In genomic region chr1:167268360-167269063, GRCm38 (mm10) we compare ENCODE assay signal across 14 mouse cellular contexts. TPM values are rescaled to one million over a fixed set of nuclear protein-coding genes. Genes with fewer than 3 reads are reported as not detected.
DNase-seq lines count a peak whose midpoint lies in the region; ATAC-seq and TF ChIP-seq lines count a peak whose summit lies in the region.
"Had no signal": no experiment of that assay in that cellular context is flagged by ENCODE, and none has a peak within 500 bp of the region (broad histone marks: within the 10 kb centered on the region; RNA-seq: fewer than 3 reads in every experiment).

No protein-coding gene starts in this region.

- no peaks in the 10 kb centered on the region for H3K36me3 ChIP-seq in heart, postnatal 0 days (replicated peaks; ENCODE audit: control insufficient read depth, insufficient read depth, low read length)
- peaks cover 14 to 70% of the 10 kb centered on the region in 2 experiments for H3K36me3 ChIP-seq in CH12.LX (replicated peaks in 1 of 2; ENCODE audit: control insufficient read depth in 1 of 2, insufficient read depth in 1 of 2, low read length in 1 of 2)
- H3K36me3 ChIP-seq in embryonic facial prominence, embryonic 10.5 days (replicated peaks), result peaks cover 26% of the 10 kb centered on the region
- H3K36me3 ChIP-seq in liver, postnatal 0 days (replicated peaks; ENCODE audit: insufficient read depth, low read length), result no peaks in the 10 kb centered on the region
- H3K36me3 ChIP-seq in forebrain, embryonic 11.5 days (ENCODE audit: control insufficient read depth, insufficient read depth, low read length), result no peaks in the 10 kb centered on the region
- H3K36me3 ChIP-seq: midbrain, embryonic 12.5 days had no signal

- DNase-seq in heart, postnatal 0 days (ENCODE audit: low spot score), result no peak
- no peak for DNase-seq in heart, postnatal 14 days
- no peak for DNase-seq in CH12.LX (ENCODE audit: extremely low read depth)
- no peak for DNase-seq in embryonic facial prominence, embryonic 10.5 days (ENCODE audit: low spot score)
- DNase-seq in liver, postnatal 0 days, result no peak
- DNase-seq in cerebellum, adult 11 months, result no peak
- DNase-seq in frontal cortex, postnatal 36 days (ENCODE audit: low spot score in 2 of 2), result no peak
- no peak for DNase-seq in forebrain, embryonic 11.5 days (ENCODE audit: low spot score)
- DNase-seq: adrenal gland, postnatal 25 days; cerebellum, postnatal 36 days; spleen, adult 18-20 months had no signal

- no peak for ATAC-seq in heart, postnatal 0 days (ENCODE audit: insufficient read depth, low read depth)
- ATAC-seq in liver, postnatal 0 days, result no peak
- ATAC-seq in forebrain, embryonic 11.5 days (replicated peaks; ENCODE audit: low FRiP score), result no peak
- ATAC-seq: forebrain, embryonic 14.5 days; hindbrain, embryonic 16.5 days had no signal

- TF ChIP-seq CTCF in heart, postnatal 0 days (IDR thresholded peaks at IDR 0.05; ENCODE audit: low read depth), result no peak
- TF ChIP-seq CTCF in CH12.LX (conservative IDR thresholded peaks at IDR 0.05 in 1 of 2, IDR thresholded peaks at IDR 0.05 in 1 of 2; ENCODE audit: low read depth in 2 of 2, low read length in 2 of 2), result no peak
- TF ChIP-seq CTCF in liver, postnatal 0 days (IDR thresholded peaks at IDR 0.05; ENCODE audit: low read depth), result no peak

- peak overlapping the region; percentile 35; the same call in 1 of the 2 replicates for H3K9ac ChIP-seq in heart, postnatal 0 days (replicated peaks; ENCODE audit: low read depth, low read length)
- peak overlapping the region; percentile 60 for H3K9ac ChIP-seq in CH12.LX (ENCODE audit: insufficient read depth, low read depth)
- H3K9ac ChIP-seq in liver, postnatal 0 days (replicated peaks), result peak overlapping the region; percentile 12; the same call in 1 of the 2 replicates
- H3K9ac ChIP-seq in forebrain, embryonic 11.5 days (ENCODE audit: low read length), result no peak overlapping the region
- H3K9ac ChIP-seq: midbrain, embryonic 12.5 days had no signal

- in situ Hi-C loops in CH12.LX (cut with MboI; ENCODE audit: low pct_ligation_motif_present, low pct_unique_long_range_greater_than_20kb, low sequenced_read_pairs), result no loop called here

- no peaks in the 10 kb centered on the region for H3K27me3 ChIP-seq in heart, postnatal 0 days (ENCODE audit: control insufficient read depth, insufficient read depth, low read length)
- H3K27me3 ChIP-seq in CH12.LX (replicated peaks), result no peaks in the 10 kb centered on the region
- no peaks in the 10 kb centered on the region for H3K27me3 ChIP-seq in embryonic facial prominence, embryonic 10.5 days (replicated peaks; ENCODE audit: low read depth, poor library complexity, severe bottlenecking)
- H3K27me3 ChIP-seq in liver, postnatal 0 days (ENCODE audit: insufficient read depth, low read length), result no peaks in the 10 kb centered on the region
- no peaks in the 10 kb centered on the region for H3K27me3 ChIP-seq in forebrain, embryonic 11.5 days (ENCODE audit: control insufficient read depth, insufficient read depth, low read length)
- H3K27me3 ChIP-seq: midbrain, embryonic 12.5 days had no signal

- no peak overlapping the region for H3K4me2 ChIP-seq in heart, postnatal 0 days (ENCODE audit: low read depth, low read length)
- peak overlapping the region; percentile 83 for H3K4me2 ChIP-seq in CH12.LX (ENCODE audit: insufficient read depth, low read depth, poor library complexity, severe bottlenecking)
- peak overlapping the region; percentile 55; the same call in 1 of the 2 replicates for H3K4me2 ChIP-seq in liver, postnatal 0 days (ENCODE audit: low read depth, low read length)
- no peak overlapping the region for H3K4me2 ChIP-seq in forebrain, embryonic 11.5 days (ENCODE audit: low read depth, low read length, severe bottlenecking)

- peaks cover 54% of the 10 kb centered on the region for H3K4me1 ChIP-seq in heart, postnatal 0 days (ENCODE audit: control insufficient read depth, insufficient read depth)
- H3K4me1 ChIP-seq in CH12.LX (ENCODE audit: control insufficient read depth in 1 of 2, insufficient read depth in 2 of 2), result peaks cover 38 to 76% of the 10 kb centered on the region in 2 experiments
- H3K4me1 ChIP-seq in embryonic facial prominence, embryonic 10.5 days, result peaks cover 60% of the 10 kb centered on the region
- peaks cover 56% of the 10 kb centered on the region for H3K4me1 ChIP-seq in liver, postnatal 0 days (ENCODE audit: insufficient read depth)
- H3K4me1 ChIP-seq in forebrain, embryonic 11.5 days (replicated peaks; ENCODE audit: control insufficient read depth, insufficient read depth, low read length), result peaks cover 15% of the 10 kb centered on the region

- H3K9me3 ChIP-seq in heart, postnatal 0 days (replicated peaks; ENCODE audit: control insufficient read depth, low read length), result no peaks in the 10 kb centered on the region
- H3K9me3 ChIP-seq in CH12.LX (replicated peaks; ENCODE audit: low read length), result no peaks in the 10 kb centered on the region
- no peaks in the 10 kb centered on the region for H3K9me3 ChIP-seq in embryonic facial prominence, embryonic 10.5 days
- H3K9me3 ChIP-seq in liver, postnatal 0 days (ENCODE audit: low read length), result no peaks in the 10 kb centered on the region
- no peaks in the 10 kb centered on the region for H3K9me3 ChIP-seq in forebrain, embryonic 11.5 days (ENCODE audit: control insufficient read depth, low read length)
- H3K9me3 ChIP-seq: midbrain, embryonic 12.5 days had no signal

- dilution Hi-C loops in CH12.LX (cut with MboI; ENCODE audit: extremely low pct_ligation_motif_present, extremely low pct_unique_long_range_greater_than_20kb, low sequenced_read_pairs), result no loop called here

- intact Hi-C loops in heart, postnatal 14 days (cut with DNase I), result loop anchor here (5.0 kb wide), 1 partner anchor 36 kb away; no protein-coding TSS in a partner anchor

- TF ChIP-seq RAD21 in CH12.LX (IDR thresholded peaks at IDR 0.05; ENCODE audit: low read depth, low read length), result no peak

- no peak overlapping the region for H3K4me3 ChIP-seq in heart, postnatal 0 days (ENCODE audit: low read depth, low read length)
- H3K4me3 ChIP-seq in CH12.LX (replicated peaks in 1 of 3; ENCODE audit: low read depth in 2 of 3, low read length in 2 of 3, poor library complexity in 1 of 3), result peak overlapping the region in 1 of 3 experiments; percentile 1
- H3K4me3 ChIP-seq in embryonic facial prominence, embryonic 10.5 days, result no peak overlapping the region
- no peak overlapping the region for H3K4me3 ChIP-seq in liver, postnatal 0 days (ENCODE audit: low read depth, low read length)
- no peak overlapping the region for H3K4me3 ChIP-seq in forebrain, embryonic 11.5 days (ENCODE audit: low read depth, low read length)
- H3K4me3 ChIP-seq: midbrain, embryonic 12.5 days had no signal

- TF ChIP-seq EP300 in heart, postnatal 0 days (IDR thresholded peaks at IDR 0.05; ENCODE audit: low read depth), result no peak
- TF ChIP-seq EP300 in CH12.LX (IDR thresholded peaks at IDR 0.05; ENCODE audit: low read length), result no peak
- no peak for TF ChIP-seq EP300 in liver, postnatal 0 days (IDR thresholded peaks at IDR 0.05; ENCODE audit: low read depth)

- peaks cover 95% of the 10 kb centered on the region for H3K79me2 ChIP-seq in CH12.LX (replicated peaks; ENCODE audit: control insufficient read depth, extremely low read depth, insufficient read depth, poor library complexity, severe bottlenecking)

- H3K27ac ChIP-seq in heart, postnatal 0 days (ENCODE audit: low read depth), result peak overlapping the region; percentile 90
- H3K27ac ChIP-seq in CH12.LX (ENCODE audit: insufficient read depth, low read depth), result peak overlapping the region; percentile 91
- peak overlapping the region; percentile 3; the same call in 1 of the 2 replicates for H3K27ac ChIP-seq in embryonic facial prominence, embryonic 10.5 days (replicated peaks)
- peak overlapping the region; percentile 67 for H3K27ac ChIP-seq in liver, postnatal 0 days (ENCODE audit: low read depth)
- H3K27ac ChIP-seq in forebrain, embryonic 11.5 days (ENCODE audit: low read depth, low read length), result no peak overlapping the region
- H3K27ac ChIP-seq: midbrain, embryonic 12.5 days had no signal

- no peak for TF ChIP-seq POLR2A in CH12.LX (IDR thresholded peaks at IDR 0.05; ENCODE audit: low read depth, low read length)

- 62% methylated on average over 9 of the region's 9 CpGs for WGBS in heart, postnatal 0 days
- 84% methylated on average over 9 of the region's 9 CpGs for WGBS in embryonic facial prominence, embryonic 10.5 days
- WGBS in liver, postnatal 0 days (ENCODE audit: insufficient replicate concordance), result 44% methylated on average over 9 of the region's 9 CpGs
- WGBS in forebrain, embryonic 11.5 days, result 90% methylated on average over 9 of the region's 9 CpGs

TF ChIP-seq in CH12.LX, 34 proteins besides CTCF, POLR2A, EP300 and RAD21 (continues in another document):
- TF ChIP-seq PAX5 (IDR thresholded peaks at IDR 0.05; ENCODE audit: low read length) (no peak), POLR2AphosphoS2 (IDR thresholded peaks at IDR 0.05; ENCODE audit: low read depth, low read length) (no peak), ZNF384 (IDR thresholded peaks at IDR 0.05; ENCODE audit: low read depth, low read length) (no peak), CHD1 (IDR thresholded peaks at IDR 0.05; ENCODE audit: low read depth, low read length) (no peak), KAT2A (IDR thresholded peaks at IDR 0.05; ENCODE audit: insufficient replicate concordance, low read length) (no peak)

RNA-seq across cellular contexts. Expression of gene Uck2, which starts 16.6 kb away (rescaled TPM):
- total RNA-seq in heart, postnatal 0 days (2014; rRNA removed; ENCODE audit: low replicate concordance), result 60.3 and 82.4 TPM in 2 replicates
- 26.4 and 30.7 TPM in 2 replicates for polyA plus RNA-seq in heart, postnatal 0 days (2015; fragmentation: Nextera tagmentation; extraction: Ambion mirVana)
- total RNA-seq in heart, postnatal 14 days (2021), result 10 to 100 TPM; 47.3 to 54.5 TPM
- 235 and 254 TPM in 2 replicates for total RNA-seq in CH12.LX (2012; rRNA removed)
- 312 and 363 TPM in 2 replicates for total RNA-seq in CH12.LX (2014; rRNA removed)
- 323 and 392 TPM in 2 replicates for polyA plus RNA-seq in CH12.LX (2012; ENCODE audit: insufficient read length, low read depth)
- 120 and 128 TPM in 2 replicates for polyA plus RNA-seq in embryonic facial prominence, embryonic 10.5 days (2016; fragmentation: Nextera tagmentation; extraction: Ambion mirVana)
- polyA plus RNA-seq in liver, postnatal 0 days (2015; fragmentation: Nextera tagmentation; extraction: Ambion mirVana), result 18.6 and 20.9 TPM in 2 replicates
- polyA plus RNA-seq in forebrain, embryonic 11.5 days (2014; fragmentation: Nextera tagmentation; extraction: Ambion mirVana), result 125 and 140 TPM in 2 replicates

RNA-seq across cellular contexts. Expression of gene Tmco1, which starts 39.7 kb away (rescaled TPM):
- 68.1 and 113 TPM in 2 replicates for total RNA-seq in heart, postnatal 0 days (2014; rRNA removed; ENCODE audit: low replicate concordance)
- polyA plus RNA-seq in heart, postnatal 0 days (2015; fragmentation: Nextera tagmentation; extraction: Ambion mirVana), result 86.6 and 96.7 TPM in 2 replicates
- total RNA-seq in heart, postnatal 14 days (2021), result 10 to 100 TPM; 80.6 to 86.5 TPM
- total RNA-seq in CH12.LX (2012; rRNA removed), result 80.6 and 87.0 TPM in 2 replicates
- 153 and 168 TPM in 2 replicates for total RNA-seq in CH12.LX (2014; rRNA removed)
- 92.8 and 127 TPM in 2 replicates for polyA plus RNA-seq in CH12.LX (2012; ENCODE audit: insufficient read length, low read depth)
- polyA plus RNA-seq in embryonic facial prominence, embryonic 10.5 days (2016; fragmentation: Nextera tagmentation; extraction: Ambion mirVana), result 65.4 and 65.7 TPM in 2 replicates
- polyA plus RNA-seq in liver, postnatal 0 days (2015; fragmentation: Nextera tagmentation; extraction: Ambion mirVana), result 54.6 and 57.6 TPM in 2 replicates
- polyA plus RNA-seq in forebrain, embryonic 11.5 days (2014; fragmentation: Nextera tagmentation; extraction: Ambion mirVana), result 75.2 and 78.5 TPM in 2 replicates

Comparison
In these comparisons a context has a peak if more than half of its experiments do, and no peak if none do; other contexts are left out.
1. H3K4me2 ChIP-seq: peak in CH12.LX (single experiment) and liver, postnatal 0 days (single experiment); none in heart, postnatal 0 days (single experiment) and forebrain, embryonic 11.5 days (single experiment).